Mouse (Mus musculus) ES-E14 (cell line): ENCODE measurements around the gene Gm9789. TPM values are rescaled to one million over a fixed set of nuclear protein-coding genes. Genes with fewer than 3 reads are reported as not detected.

Experiments used
- DNase-seq: peaks from one replicate; pipeline ENCODE4 v3.0.0-alpha.2; 2013; ENCODE audit warnings: low read depth, low spot score
- H3K27ac ChIP-seq: 2 replicates; pipeline ENCODE4 v1.5.1; 2012; ENCODE audit warnings: low read depth, mild to moderate bottlenecking, low read length, moderate library complexity, mixed read lengths; ENCODE audit not compliant: poor library complexity, insufficient read depth, severe bottlenecking
- H3K36me3 ChIP-seq: 2 replicates; pipeline ENCODE4 v1.6.1; 2012; ENCODE audit warnings: mild to moderate bottlenecking, low read length, moderate library complexity, mixed read lengths; ENCODE audit not compliant: control insufficient read depth, poor library complexity, insufficient read depth, severe bottlenecking
- H3K4me1 ChIP-seq, 2 experiments: fragments of 150-350 bp in 1 of 2; sonication (generic) in 1 of 2; 2 replicates each; pipeline ENCODE4 v1.6.1; 2012; ENCODE audit warnings: low read length in 2 of 2, mild to moderate bottlenecking in 1 of 2, mixed read lengths in 1 of 2; ENCODE audit not compliant: control insufficient read depth in 2 of 2, insufficient read depth in 2 of 2, poor library complexity in 1 of 2
- H3K4me3 ChIP-seq, 2 experiments: fragments of 150-350 bp in 1 of 2; sonication (generic) in 1 of 2; 2 replicates each; pipeline ENCODE4 v1.5.1; 2012; ENCODE audit warnings: low read length in 2 of 2, low read depth in 1 of 2, mild to moderate bottlenecking in 1 of 2, mixed read lengths in 1 of 2; ENCODE audit not compliant: insufficient read depth in 1 of 2, poor library complexity in 1 of 2, severe bottlenecking in 1 of 2
- H3K9ac ChIP-seq: 2 replicates; pipeline ENCODE4 v1.6.1; 2012; ENCODE audit warnings: low read depth, mild to moderate bottlenecking, low read length, mixed read lengths; ENCODE audit not compliant: poor library complexity, insufficient read depth, severe bottlenecking
- H3K9me3 ChIP-seq: fragments of 150-350 bp; sonication (generic); 2 replicates; pipeline ENCODE4 v1.6.1; 2012; ENCODE audit warnings: low read depth, mild to moderate bottlenecking, low read length; ENCODE audit not compliant: control insufficient read depth, insufficient read depth
- CHD2 ChIP-seq: IDR thresholded peaks from 2 replicates; pipeline ENCODE4 v1.6.1; 2014; ENCODE audit warnings: mild to moderate bottlenecking, low read depth, low read length, inconsistent platforms
- HCFC1 ChIP-seq: IDR thresholded peaks from 2 replicates; pipeline ENCODE4 v1.6.1; 2012; ENCODE audit warnings: low read length, inconsistent platforms, borderline replicate concordance; ENCODE audit not compliant: insufficient read depth
- MAFK ChIP-seq: IDR thresholded peaks from 2 replicates; pipeline ENCODE4 v1.6.1; 2014; ENCODE audit warnings: mild to moderate bottlenecking, low read depth, low read length, inconsistent platforms; ENCODE audit not compliant: insufficient read depth
- ZC3H11A ChIP-seq: IDR thresholded peaks from 2 replicates; pipeline ENCODE4 v1.6.1; 2012; ENCODE audit warnings: low read depth, mild to moderate bottlenecking, inconsistent platforms, low read length, borderline replicate concordance
- ZNF384 ChIP-seq: IDR thresholded peaks from 2 replicates; pipeline ENCODE4 v1.6.1; 2012; ENCODE audit warnings: low read depth, low read length, inconsistent platforms
- in situ Hi-C, 2 experiments: fragments of 600-800 bp; cut with MboI; formaldehyde crosslinking; loops; one replicate each; pipeline ENCODE4 v1.15.1; 2025; ENCODE audit warnings: low sequenced_read_pairs in 2 of 2, inconsistent platforms in 1 of 2; ENCODE audit not compliant: unreplicated experiment in 2 of 2
- total RNA-seq: library from RNA; depleted of rRNA; stranded (reverse); fragments of 300-350 nt; gene quantifications from 2 replicates; pipeline ENCODE4 v1.2.3, GENCODE M21; 2012; rRNA removed

The Gm9789 gene
- total RNA-seq, 1 experiment: not detected

- in situ Hi-C loops: no loop called here
- TF ChIP-seq ZNF384: no peak
- peak; percentile 41; the same call in 1 of the 2 replicates for TF ChIP-seq ZC3H11A
These were observed 30.9 kb downstream of the Gm9789 start for GRCm38 (mm10) chr16:89188621-89189020.

GRCm38 (mm10) chr16:89205561-89205960 is 47.8 kb downstream of the Gm9789 start, which contains the start of gene Krtap20-2:
Gene Krtap20-2 (plus strand): TSS chr16:89205861.
- Histone ChIP-seq H3K36me3 (no peaks in the 10 kb centered on the region), H3K4me1 (no peaks in the 10 kb centered on the region), H3K9me3 (no peaks in the 10 kb centered on the region), H3K9ac (no peak within 1 kb of the TSS), H3K4me3 (no peak within 1 kb of the TSS), H3K27ac (no peak within 1 kb of the TSS)
- in situ Hi-C loops: no loop called here
- no peak for DNase-seq
- TF ChIP-seq ZC3H11A: no peak
- TF ChIP-seq CHD2: no peak
- TF ChIP-seq ZNF384: no peak
- no peak for TF ChIP-seq MAFK
- no peak for TF ChIP-seq HCFC1

More at GRCm38 (mm10) chr16:89188621-89189020, 30.9 kb downstream of the Gm9789 start:
- Histone ChIP-seq H3K9ac (no peak overlapping the region), H3K4me3 (no peak overlapping the region), H3K27ac (no peak overlapping the region), H3K9me3 (no peaks in the 10 kb centered on the region), H3K4me1 (no peaks in the 10 kb centered on the region), H3K36me3 (no peaks in the 10 kb centered on the region)
- DNase-seq: peak; percentile 39

Other genes with a start within 250 kb of the Gm9789 start
- gene Krtap19-9b, start 225.7 kb upstream of the Gm9789 start, total RNA-seq: not detected in 2 replicates
- not detected in 2 replicates for gene Krtap16-3, start 195.1 kb upstream of the Gm9789 start, total RNA-seq
- not detected in 2 replicates for gene Krtap22-2, start 147.2 kb upstream of the Gm9789 start, total RNA-seq
- not detected in 2 replicates for gene Gm10229, start 142.7 kb upstream of the Gm9789 start, total RNA-seq
- not detected in 2 replicates for gene Krtap6-1, start 126.3 kb upstream of the Gm9789 start, total RNA-seq
- not detected in 2 replicates for gene Gm10228, start 116.5 kb upstream of the Gm9789 start, total RNA-seq
- 0.80 and 1.1 TPM in 2 replicates for gene Krtap6-5, start 110.1 kb upstream of the Gm9789 start, total RNA-seq
- not detected in 2 replicates for gene 1110025L11Rik, start 94.0 kb upstream of the Gm9789 start, total RNA-seq
- gene Krtap6-3, start 73.9 kb upstream of the Gm9789 start, total RNA-seq: not detected in 2 replicates
- gene Gm6358, start 17.1 kb upstream of the Gm9789 start, total RNA-seq: not detected in 2 replicates
- gene Gm10061, start 6.9 kb upstream of the Gm9789 start, total RNA-seq: not detected in 2 replicates
- not detected in 2 replicates for gene Gm7735, start 11.5 kb downstream of the Gm9789 start, total RNA-seq
- not detected in 2 replicates for gene 1110057P08Rik, start 16.8 kb downstream of the Gm9789 start, total RNA-seq
- gene Krtap20-2, start 47.9 kb downstream of the Gm9789 start, total RNA-seq: not detected in 2 replicates
- gene Krtap21-1, start 245.9 kb downstream of the Gm9789 start, total RNA-seq: not detected in 2 replicates